Mouse (Mus musculus) MEL (cell line): ENCODE measurements around the gene Slc12a6. TPM values are rescaled to one million over a fixed set of nuclear protein-coding genes. Genes with fewer than 3 reads are reported as not detected.

Experiments
- DNase-seq: peaks from one replicate; pipeline ENCODE4 v3.0.0; 2011; ENCODE audit warnings: low read depth, low spot score
- H3K27ac ChIP-seq: 2 replicates; pipeline ENCODE4 v1.5.1; 2012; ENCODE audit warnings: low read depth, mild to moderate bottlenecking, control low read depth, low read length, moderate library complexity; ENCODE audit not compliant: control insufficient read depth
- H3K27me3 ChIP-seq, 2 experiments: fragments of 150-350 bp in 1 of 2; sonication (generic) in 1 of 2; 2 replicates each; pipeline ENCODE4 v1.6.1; 2012; ENCODE audit warnings: low read length in 2 of 2, mild to moderate bottlenecking in 2 of 2, improper control_type of control experiment in 1 of 2, moderate library complexity in 1 of 2; ENCODE audit not compliant: insufficient read depth in 2 of 2, control insufficient read depth in 1 of 2
- H3K36me3 ChIP-seq, 2 experiments: 2 replicates each; pipeline ENCODE4 v1.6.1; 2012 to 2014; ENCODE audit warnings: low read length in 2 of 2, improper control_type of control experiment in 1 of 2, inconsistent platforms in 1 of 2, mild to moderate bottlenecking in 1 of 2; ENCODE audit not compliant: insufficient read depth in 2 of 2, control insufficient read depth in 1 of 2
- H3K4me1 ChIP-seq, 2 experiments: fragments of 150-350 bp in 1 of 2; sonication (generic) in 1 of 2; 2 replicates each; pipeline ENCODE4 v1.6.1; 2012; ENCODE audit warnings: low read length in 2 of 2, improper control_type of control experiment in 1 of 2, mild to moderate bottlenecking in 1 of 2; ENCODE audit not compliant: insufficient read depth in 2 of 2, control insufficient read depth in 1 of 2
- H3K4me3 ChIP-seq, 2 experiments: fragments of 150-350 bp in 1 of 2; sonication (generic) in 1 of 2; 2 replicates each; pipeline ENCODE4 v1.5.1; 2012; ENCODE audit warnings: low read depth in 2 of 2, low read length in 2 of 2, mild to moderate bottlenecking in 2 of 2, moderate library complexity in 2 of 2, control low read depth in 1 of 2, improper control_type of control experiment in 1 of 2; ENCODE audit not compliant: control insufficient read depth in 1 of 2, insufficient read depth in 1 of 2
- H3K79me2 ChIP-seq: 2 replicates; pipeline ENCODE4 v1.6.1; 2012; ENCODE audit warnings: mild to moderate bottlenecking, low read length, moderate library complexity; ENCODE audit not compliant: control insufficient read depth, poor library complexity, insufficient read depth
- H3K9ac ChIP-seq: 2 replicates; pipeline ENCODE4 v1.6.1; 2012; ENCODE audit warnings: low read depth, mild to moderate bottlenecking, control low read depth, low read length, moderate library complexity; ENCODE audit not compliant: control insufficient read depth, poor library complexity, severe bottlenecking
- H3K9me3 ChIP-seq: fragments of 150-350 bp; sonication (generic); replicated peaks from 2 replicates; pipeline ENCODE4 v1.6.1; 2012; ENCODE audit warnings: mild to moderate bottlenecking, low read length, improper control_type of control experiment, moderate library complexity; ENCODE audit not compliant: insufficient read depth
- BHLHE40 ChIP-seq: IDR thresholded peaks from 2 replicates; pipeline ENCODE4 v1.6.1; 2012; ENCODE audit warnings: low read depth, mild to moderate bottlenecking, inconsistent platforms, low read length, improper control_type of control experiment, borderline replicate concordance
- CHD2 ChIP-seq: IDR thresholded peaks from 2 replicates; pipeline ENCODE4 v1.6.1; 2011; ENCODE audit warnings: low read length, improper control_type of control experiment
- E2F4 ChIP-seq: IDR thresholded peaks from 2 replicates; pipeline ENCODE4 v1.6.1; 2011; ENCODE audit warnings: low read depth, low read length, improper control_type of control experiment, borderline replicate concordance
- ETS1 ChIP-seq: IDR thresholded peaks from 2 replicates; pipeline ENCODE4 v1.6.1; 2012; ENCODE audit warnings: low read depth, mild to moderate bottlenecking, inconsistent platforms, low read length, improper control_type of control experiment, moderate library complexity
- GABPA ChIP-seq: IDR thresholded peaks from 2 replicates; pipeline ENCODE4 v1.6.1; 2012; ENCODE audit warnings: low read depth, mild to moderate bottlenecking, inconsistent platforms, low read length, improper control_type of control experiment, moderate library complexity
- GATA1 ChIP-seq: IDR thresholded peaks from 2 replicates; pipeline ENCODE4 v1.6.1; 2011; ENCODE audit warnings: low read depth, low read length, improper control_type of control experiment
- MAX ChIP-seq: IDR thresholded peaks from 2 replicates; pipeline ENCODE4 v1.6.1; 2011; ENCODE audit warnings: low read length, improper control_type of control experiment
- MAZ ChIP-seq: IDR thresholded peaks from 2 replicates; pipeline ENCODE4 v1.6.1; 2012; ENCODE audit warnings: low read depth, mild to moderate bottlenecking, inconsistent platforms, low read length, improper control_type of control experiment
- MEF2A ChIP-seq: IDR thresholded peaks from 2 replicates; pipeline ENCODE4 v1.6.1; 2014; ENCODE audit warnings: low read depth, mild to moderate bottlenecking, inconsistent platforms, low read length, improper control_type of control experiment; ENCODE audit not compliant: poor library complexity, insufficient replicate concordance, severe bottlenecking; ENCODE audit errors: extremely low read depth
- MYB ChIP-seq: IDR thresholded peaks from 2 replicates; pipeline ENCODE4 v1.6.1; 2011; ENCODE audit warnings: mild to moderate bottlenecking, low read depth, low read length, improper control_type of control experiment
- NELFE ChIP-seq: IDR thresholded peaks from 2 replicates; pipeline ENCODE4 v1.6.1; 2011; ENCODE audit warnings: low read depth, low read length, improper control_type of control experiment
- NRF1 ChIP-seq: IDR thresholded peaks from 2 replicates; pipeline ENCODE4 v1.6.1; 2014; ENCODE audit warnings: low read depth, mild to moderate bottlenecking, inconsistent platforms, low read length, improper control_type of control experiment, moderate library complexity; ENCODE audit not compliant: poor library complexity, insufficient read depth, severe bottlenecking
- RAD21 ChIP-seq: IDR thresholded peaks from 2 replicates; pipeline ENCODE4 v1.6.1; 2011; ENCODE audit warnings: mild to moderate bottlenecking, low read depth, low read length, improper control_type of control experiment
- RCOR1 ChIP-seq: IDR thresholded peaks from 2 replicates; pipeline ENCODE4 v1.6.1; 2012; ENCODE audit warnings: low read depth, mild to moderate bottlenecking, inconsistent platforms, low read length, improper control_type of control experiment
- TAL1 ChIP-seq: IDR thresholded peaks from 2 replicates; pipeline ENCODE4 v1.6.1; 2012; ENCODE audit warnings: mild to moderate bottlenecking, inconsistent platforms, low read length, moderate library complexity, mixed read lengths
- TCF12 ChIP-seq: IDR thresholded peaks from 2 replicates; pipeline ENCODE4 v1.6.1; 2014; ENCODE audit warnings: low read depth, mild to moderate bottlenecking, inconsistent platforms, low read length, improper control_type of control experiment, moderate library complexity
- UBTF ChIP-seq: IDR thresholded peaks from 2 replicates; pipeline ENCODE4 v1.6.1; 2012; ENCODE audit warnings: low read depth, mild to moderate bottlenecking, inconsistent platforms, low read length, improper control_type of control experiment, moderate library complexity, borderline replicate concordance; ENCODE audit not compliant: insufficient read depth
- USF1 ChIP-seq: IDR thresholded peaks from 2 replicates; pipeline ENCODE4 v1.6.1; 2014; ENCODE audit warnings: low read depth, mild to moderate bottlenecking, inconsistent platforms, low read length, improper control_type of control experiment, moderate library complexity
- ZMIZ1 ChIP-seq: IDR thresholded peaks from 2 replicates; pipeline ENCODE4 v1.6.1; 2012; ENCODE audit warnings: low read depth, mild to moderate bottlenecking, inconsistent platforms, low read length, improper control_type of control experiment, moderate library complexity
- ZNF384 ChIP-seq: IDR thresholded peaks from 2 replicates; pipeline ENCODE4 v1.6.1; 2012; ENCODE audit warnings: low read depth, mild to moderate bottlenecking, inconsistent platforms, low read length, improper control_type of control experiment
- polyA plus RNA-seq, 2 experiments: library from polyadenylated mRNA; stranded (reverse) in 1 of 2; unstranded in 1 of 2; fragments of >175 nt in 1 of 2; fragments of >200 nt in 1 of 2; gene quantifications; 2 replicates each; pipeline versions ENCODE4 v1.2.1 to v1.2.4; 2012; ENCODE audit warnings: low replicate concordance in 2 of 2, low read depth in 1 of 2; ENCODE audit not compliant: insufficient read length in 2 of 2, insufficient read depth in 1 of 2, missing spikeins in 1 of 2
- total RNA-seq: library from RNA; depleted of rRNA; stranded (reverse); fragments of 300-350 nt; gene quantifications from 2 replicates; pipeline ENCODE4 v1.2.3, GENCODE M21; 2012; rRNA removed

Slc12a6 gene
- total and polyA plus RNA-seq, 3 experiments = 20.4 to 21.2 TPM; not detected in 1

DNA sequence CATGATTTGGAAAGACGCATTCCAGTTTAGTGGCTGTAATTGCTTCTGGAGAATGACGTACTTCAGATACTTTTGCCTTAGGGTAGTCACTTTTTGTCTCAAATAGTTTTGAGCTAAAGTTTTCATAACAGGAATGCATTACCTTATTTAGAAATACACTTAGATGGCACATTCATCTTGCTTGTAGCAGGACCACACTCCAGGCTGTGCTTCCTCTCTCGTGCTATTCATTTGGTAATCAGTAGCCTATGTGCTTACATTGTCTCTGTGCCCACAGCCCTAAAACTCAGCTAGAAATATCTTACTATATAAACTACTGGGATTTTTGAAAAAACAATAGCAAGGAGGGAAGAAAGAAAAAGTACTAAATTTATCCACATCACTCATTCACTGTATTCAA, 141.4 kb downstream of the Slc12a6 start:
- peaks cover 2 to 48% of the 10 kb centered on the region in 2 experiments; a peak in 3 of 4 replicates for H3K36me3 ChIP-seq

More for the DNA sequence above, 141.4 kb downstream of the Slc12a6 start:
- Histone ChIP-seq H3K27me3 (no peaks in the 10 kb centered on the region), H3K4me3 (no peak overlapping the region), H3K9ac (no peak overlapping the region), H3K9me3 (no peaks in the 10 kb centered on the region), H3K27ac (no peak overlapping the region), H3K79me2 (peaks cover 7% of the 10 kb centered on the region), H3K4me1 (no peaks in the 10 kb centered on the region)
- TF ChIP-seq ZNF384 = no peak
- TF ChIP-seq MYB = no peak
- TF ChIP-seq TAL1 = no peak
- no peak for TF ChIP-seq RCOR1
- no peak for TF ChIP-seq NELFE
- no peak for TF ChIP-seq USF1
- no peak for TF ChIP-seq ZMIZ1
- no peak for TF ChIP-seq RAD21
- TF ChIP-seq CHD2 = no peak
- TF ChIP-seq NRF1 = no peak
- no peak for TF ChIP-seq UBTF
- TF ChIP-seq GATA1 = no peak
- TF ChIP-seq MAX = no peak
- no peak for TF ChIP-seq TCF12
- no peak for TF ChIP-seq ETS1
- TF ChIP-seq MEF2A = no peak
- TF ChIP-seq E2F4 = no peak
- TF ChIP-seq MAZ = no peak
- no peak for TF ChIP-seq BHLHE40
- no peak for TF ChIP-seq GABPA
- DNase-seq = no peak

Other genes starting within 250 kb of the Slc12a6 start
- gene Olfr1311, start 241.4 kb upstream of the Slc12a6 start, total RNA-seq = not detected in 2 replicates
- not detected for gene Olfr1311, start 241.4 kb upstream of the Slc12a6 start, polyA plus RNA-seq
- not detected in 2 replicates for gene Olfr1312, start 215.6 kb upstream of the Slc12a6 start, total RNA-seq
- gene Olfr1312, start 215.6 kb upstream of the Slc12a6 start, polyA plus RNA-seq = not detected
- not detected in 2 replicates for gene Olfr1313, start 188.0 kb upstream of the Slc12a6 start, total RNA-seq
- gene Olfr1313, start 188.0 kb upstream of the Slc12a6 start, polyA plus RNA-seq = not detected
- gene Olfr1314, start 169.0 kb upstream of the Slc12a6 start, total RNA-seq = not detected in 2 replicates
- gene Olfr1314, start 169.0 kb upstream of the Slc12a6 start, polyA plus RNA-seq = not detected
- not detected in 2 replicates for gene Olfr1315-ps1, start 150.4 kb upstream of the Slc12a6 start, total RNA-seq
- not detected for gene Olfr1315-ps1, start 150.4 kb upstream of the Slc12a6 start, polyA plus RNA-seq
- gene Olfr1316, start 130.8 kb upstream of the Slc12a6 start, total RNA-seq = not detected in 2 replicates
- not detected for gene Olfr1316, start 130.8 kb upstream of the Slc12a6 start, polyA plus RNA-seq
- not detected in 2 replicates for gene Olfr1317, start 125.5 kb upstream of the Slc12a6 start, total RNA-seq
- not detected for gene Olfr1317, start 125.5 kb upstream of the Slc12a6 start, polyA plus RNA-seq
- gene Olfr1318, start 111.6 kb upstream of the Slc12a6 start, total RNA-seq = not detected in 2 replicates
- not detected for gene Olfr1318, start 111.6 kb upstream of the Slc12a6 start, polyA plus RNA-seq
- gene Lpcat4, start 26.4 kb upstream of the Slc12a6 start, total RNA-seq = 11.7 and 13.9 TPM in 2 replicates
- gene Lpcat4, start 26.4 kb upstream of the Slc12a6 start, polyA plus RNA-seq = 10 to 100 TPM in 1 of 2 experiments, not detected in 1; 69.9 TPM
- gene Nutm1, start 6.5 kb upstream of the Slc12a6 start, total RNA-seq = 0.04 TPM in 1 of 2 replicates, not detected in the other
- under 1 TPM in 1 of 2 experiments, not detected in 1; 0.13 TPM for gene Nutm1, start 6.5 kb upstream of the Slc12a6 start, polyA plus RNA-seq
- 275 and 283 TPM in 2 replicates for gene Nop10, start 3.9 kb upstream of the Slc12a6 start, total RNA-seq
- gene Nop10, start 3.9 kb upstream of the Slc12a6 start, polyA plus RNA-seq = 100 to 1,000 TPM in 1 of 2 experiments, not detected in 1; 253 TPM
- gene Gm21985, start 489 bp downstream of the Slc12a6 start, total RNA-seq = 0.04 TPM in 1 of 2 replicates, not detected in the other
- gene Gm21985, start 489 bp downstream of the Slc12a6 start, polyA plus RNA-seq = not detected
- 163 and 201 TPM in 2 replicates for gene Emc4, start 102.2 kb downstream of the Slc12a6 start, total RNA-seq
- gene Emc4, start 102.2 kb downstream of the Slc12a6 start, polyA plus RNA-seq = 100 to 1,000 TPM in 1 of 2 experiments, not detected in 1; 171 TPM
- 16.6 and 16.7 TPM in 2 replicates for gene Katnbl1, start 113.4 kb downstream of the Slc12a6 start, total RNA-seq
- 10 to 100 TPM in 1 of 2 experiments, not detected in 1; 12.6 TPM for gene Katnbl1, start 113.4 kb downstream of the Slc12a6 start, polyA plus RNA-seq
- 23.1 and 25.7 TPM in 2 replicates for gene Emc7, start 189.2 kb downstream of the Slc12a6 start, total RNA-seq
- gene Emc7, start 189.2 kb downstream of the Slc12a6 start, polyA plus RNA-seq = 10 to 100 TPM in 1 of 2 experiments, not detected in 1; 17.7 TPM
- not detected in 2 replicates for gene Chrm5, start 214.9 kb downstream of the Slc12a6 start, total RNA-seq
- not detected for gene Chrm5, start 214.9 kb downstream of the Slc12a6 start, polyA plus RNA-seq
- 29.2 and 33.4 TPM in 2 replicates for gene Aven, start 227.1 kb downstream of the Slc12a6 start, total RNA-seq
- gene Aven, start 227.1 kb downstream of the Slc12a6 start, polyA plus RNA-seq = 10 to 100 TPM; 50.3 to 72.8 TPM